Mouse (Mus musculus): Measurements from ENCODE around the gene Auh. TPM values are rescaled to one million over a fixed set of nuclear protein-coding genes. Genes with fewer than 3 reads are reported as not detected.

The Auh gene
- total and polyA plus RNA-seq, 3 experiments: 68.5 to 191 (median 74.1) TPM

- Histone ChIP-seq H3K4me2 (ENCODE audit: insufficient read depth, low read depth, poor library complexity, severe bottlenecking) (peak overlapping the region; percentile 96; the same call in 1 of the 2 replicates), H3K4me3 (replicated peaks in 1 of 3; ENCODE audit: low read depth in 2 of 3, low read length in 2 of 3, poor library complexity in 1 of 3) (peak overlapping the region; percentile 34 to 59 (median 57)), H3K79me2 (replicated peaks; ENCODE audit: control insufficient read depth, extremely low read depth, insufficient read depth, poor library complexity, severe bottlenecking) (peaks cover 50% of the 10 kb centered on the region), H3K4me1 (ENCODE audit: control insufficient read depth in 1 of 2, insufficient read depth in 2 of 2) (peaks cover 29 to 44% of the 10 kb centered on the region in 2 experiments), H3K27ac (ENCODE audit: insufficient read depth, low read depth) (peak overlapping the region; percentile 100), H3K9ac (ENCODE audit: insufficient read depth, low read depth) (peak overlapping the region; percentile 97), H3K36me3 (replicated peaks in 1 of 2; ENCODE audit: control insufficient read depth in 1 of 2, insufficient read depth in 1 of 2, low read length in 1 of 2) (peaks cover 35 to 57% of the 10 kb centered on the region in 2 experiments), H3K9me3 (replicated peaks; ENCODE audit: low read length) (no peaks in the 10 kb centered on the region), H3K27me3 (replicated peaks) (no peaks in the 10 kb centered on the region)
- in situ Hi-C loops (cut with MboI; ENCODE audit: low pct_ligation_motif_present, low pct_unique_long_range_greater_than_20kb, low sequenced_read_pairs) (loop anchor here (5.0 kb wide), 2 partner anchors 58 to 62 kb away; no protein-coding TSS in a partner anchor), dilution Hi-C loops (cut with MboI; ENCODE audit: extremely low pct_ligation_motif_present, extremely low pct_unique_long_range_greater_than_20kb, low sequenced_read_pairs) (no loop called here)
- peak; percentile 97 for DNase-seq (ENCODE audit: extremely low read depth)
- TF ChIP-seq ETS1 (conservative IDR thresholded peaks at IDR 0.05; ENCODE audit: low read depth, low read length) (peak; percentile 99), IRF4 (IDR thresholded peaks at IDR 0.05; ENCODE audit: low read depth, low read length) (peak; percentile 100), MAX (IDR thresholded peaks at IDR 0.05; ENCODE audit: low read length) (peak; percentile 88), MEF2A (IDR thresholded peaks at IDR 0.05; ENCODE audit: borderline replicate concordance, low read depth, low read length) (peak; percentile 99), CTCF (conservative IDR thresholded peaks at IDR 0.05 in 1 of 2, IDR thresholded peaks at IDR 0.05 in 1 of 2; ENCODE audit: low read depth in 2 of 2, low read length in 2 of 2) (no peak), SIN3A (IDR thresholded peaks at IDR 0.05; ENCODE audit: low read length) (peak; percentile 96), BHLHE40 (IDR thresholded peaks at IDR 0.05; ENCODE audit: low read depth, low read length) (peak; percentile 100), GABPA (IDR thresholded peaks at IDR 0.05; ENCODE audit: insufficient replicate concordance, low read depth, low read length) (no peak), E2F4 (IDR thresholded peaks at IDR 0.05; ENCODE audit: insufficient replicate concordance, low read depth, low read length) (peak; percentile 71; the same call in 1 of the 2 replicates), MXI1 (IDR thresholded peaks at IDR 0.05; ENCODE audit: low read depth, low read length) (peak; percentile 82; the same call in 1 of the 2 replicates), NELFE (IDR thresholded peaks at IDR 0.05; ENCODE audit: low read depth, low read length) (no peak; the same call in 1 of the 2 replicates), ZMIZ1 (IDR thresholded peaks at IDR 0.05; ENCODE audit: low read depth, low read length) (no peak; the same call in 1 of the 2 replicates), MAFK (IDR thresholded peaks at IDR 0.05; ENCODE audit: insufficient replicate concordance, low read length) (peak; percentile 95), RAD21 (IDR thresholded peaks at IDR 0.05; ENCODE audit: low read depth, low read length) (peak; percentile 7), HCFC1 (IDR thresholded peaks at IDR 0.05; ENCODE audit: low read depth, low read length) (peak; percentile 57; the same call in 1 of the 2 replicates), POLR2A (IDR thresholded peaks at IDR 0.05; ENCODE audit: low read depth, low read length) (no peak; the same call in 1 of the 2 replicates), EP300 (IDR thresholded peaks at IDR 0.05; ENCODE audit: low read length) (peak; percentile 100), ZKSCAN1 (IDR thresholded peaks at IDR 0.05; ENCODE audit: borderline replicate concordance, low read depth, low read length) (no peak), USF2 (conservative IDR thresholded peaks at IDR 0.05; ENCODE audit: low read depth, low read length) (no peak), TCF12 (IDR thresholded peaks at IDR 0.05; ENCODE audit: low read depth, low read length) (peak; percentile 98), UBTF (IDR thresholded peaks at IDR 0.05; ENCODE audit: low read depth, low read length) (0 out of 2 replicates have a peak, but pooled peaks have one; percentile 54), JUND (conservative IDR thresholded peaks at IDR 0.05; ENCODE audit: low read depth, low read length) (peak; percentile 98), PAX5 (IDR thresholded peaks at IDR 0.05; ENCODE audit: low read length) (no peak), ZC3H11A (IDR thresholded peaks at IDR 0.05; ENCODE audit: low read depth, low read length) (no peak), NRF1 (IDR thresholded peaks at IDR 0.05; ENCODE audit: low read depth, low read length) (peak; percentile 66), TBP (conservative IDR thresholded peaks at IDR 0.05; ENCODE audit: low read depth, low read length) (no peak; the same call in none of the 2 replicates), SMC3 (IDR thresholded peaks at IDR 0.05; ENCODE audit: low read depth, low read length) (peak; percentile 34; the same call in 1 of the 2 replicates), CHD1 (IDR thresholded peaks at IDR 0.05; ENCODE audit: low read depth, low read length) (peak; percentile 75; the same call in 1 of the 2 replicates), ELF1 (IDR thresholded peaks at IDR 0.05; ENCODE audit: low read depth, low read length) (peak; percentile 41; the same call in 1 of the 2 replicates), JUN (IDR thresholded peaks at IDR 0.05; ENCODE audit: insufficient read depth, low read depth, low read length) (peak; percentile 98), RCOR1 (conservative IDR thresholded peaks at IDR 0.05; ENCODE audit: low read depth, low read length) (peak; percentile 99), MAZ (IDR thresholded peaks at IDR 0.05; ENCODE audit: low read depth, low read length) (peak; percentile 80), KAT2A (IDR thresholded peaks at IDR 0.05; ENCODE audit: insufficient replicate concordance, low read length) (peak; percentile 66; the same call in 1 of the 2 replicates), POLR2AphosphoS2 (IDR thresholded peaks at IDR 0.05; ENCODE audit: low read depth, low read length) (peak; percentile 64; the same call in 1 of the 2 replicates), MYC (IDR thresholded peaks at IDR 0.05; ENCODE audit: low read depth, low read length) (peak; percentile 96), ZNF384 (IDR thresholded peaks at IDR 0.05; ENCODE audit: low read depth, low read length) (no peak), CHD2 (IDR thresholded peaks at IDR 0.05; ENCODE audit: low read length) (peak; percentile 95), USF1 (IDR thresholded peaks at IDR 0.05; ENCODE audit: low read depth, low read length) (no peak)
Observed at GRCm38 (mm10) chr13:52914591-52915110, 14.8 kb downstream of the Auh start.
